Mouse (Mus musculus) G1E-ER4 (cell line): ENCODE measurements around the gene Gm8362. TPM values are rescaled to one million over a fixed set of nuclear protein-coding genes. Genes with fewer than 3 reads are reported as not detected.
"Not testable (repeated sequence)": the region's sequence is repeated elsewhere in the genome, so short reads cannot be mapped to it uniquely, and the experiment has no call there.

ENCODE experiments used
- GATA1 ChIP-seq: IDR thresholded peaks from one replicate; pipeline ENCODE4 v1.8.0; 2012; ENCODE audit warnings: low read length, inconsistent platforms
- polyA plus RNA-seq: library from polyadenylated mRNA; stranded (reverse); fragments of >175 nt; gene quantifications from 2 replicates; pipeline ENCODE4 v1.2.3, GENCODE M21; 2012

Gene Gm8362
- not detected in 2 replicates for polyA plus RNA-seq

GRCm38 (mm10) chr14:6774311-6774710, at the start of gene Gm8362:
Gene Gm8362, minus strand, starts transcription at chr14:6774411.
- TF ChIP-seq GATA1 = not testable (repeated sequence)

DNA sequence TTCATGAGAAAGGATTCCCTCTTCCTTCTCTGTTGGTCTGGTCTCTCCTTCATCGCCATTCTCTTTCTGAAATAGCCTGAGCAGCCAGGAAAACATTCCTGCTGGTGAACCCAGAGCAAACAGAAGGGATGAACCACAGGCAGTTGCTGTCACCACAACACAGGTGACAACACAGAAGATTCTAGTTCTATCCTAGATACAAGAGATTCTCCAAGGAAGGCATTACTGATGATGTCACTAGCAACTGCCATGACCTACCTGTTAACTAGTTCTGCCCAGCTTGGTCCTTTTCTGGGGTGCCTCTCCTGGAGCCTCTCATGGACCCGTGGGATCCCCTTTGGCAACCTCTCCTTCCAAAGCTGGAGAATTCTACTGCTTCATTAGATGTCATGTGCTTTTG, 32.0 kb downstream of the Gm8362 start, which contains the start of gene Gm3636:
Gm3636 (minus strand) TSS at position 101 of the 400 bp plus-strand sequence.
- TF ChIP-seq GATA1 = not testable (repeated sequence)

- not testable (repeated sequence) for TF ChIP-seq GATA1
Observed at GRCm38 (mm10) chr14:6720151-6720550, 54.1 kb downstream of the Gm8362 start, which contains the start of gene Gm8050. Gene Gm8050, minus strand, starts transcription at chr14:6720251.

Other genes with a start within 250 kb of the Gm8362 start
- not detected in 2 replicates for gene Gm8356, start 237.1 kb downstream of the Gm8362 start, polyA plus RNA-seq
- not detected in 2 replicates for gene Gm3629, start 183.8 kb downstream of the Gm8362 start, polyA plus RNA-seq
- gene Gm3460, start 152.0 kb downstream of the Gm8362 start, polyA plus RNA-seq = not detected in 2 replicates
- not detected in 2 replicates for gene Gm10251, start 90.2 kb downstream of the Gm8362 start, polyA plus RNA-seq
- gene Gm8050, start 54.2 kb downstream of the Gm8362 start, polyA plus RNA-seq = not detected in 2 replicates
- gene Gm3636, start 32.1 kb downstream of the Gm8362 start, polyA plus RNA-seq = not detected in 2 replicates
- gene Gm3642, start 65.9 kb upstream of the Gm8362 start, polyA plus RNA-seq = not detected in 2 replicates
- gene Gm3667, start 115.6 kb upstream of the Gm8362 start, polyA plus RNA-seq = not detected in 2 replicates
- not detected in 2 replicates for gene Gm6356, start 199.4 kb upstream of the Gm8362 start, polyA plus RNA-seq